Mouse (Mus musculus): Measurements from ENCODE around the gene Atxn2.

GRCm38 (mm10) chr5:121661494-121661893 lies 49.6 kb upstream of the Atxn2 start:
- TF ChIP-seq ZNF384 (IDR thresholded peaks at IDR 0.05; ENCODE audit: low read depth, low read length) = no peak
- no peak for TF ChIP-seq ZC3H11A (IDR thresholded peaks at IDR 0.05; ENCODE audit: borderline replicate concordance, low read depth, low read length)
- TF ChIP-seq HCFC1 (IDR thresholded peaks at IDR 0.05; ENCODE audit: borderline replicate concordance, insufficient read depth, low read length) = no peak
